Mouse (Mus musculus) MEL (cell line): ENCODE measurements around the gene Sp9. TPM values are rescaled to one million over a fixed set of nuclear protein-coding genes. Genes with fewer than 3 reads are reported as not detected.

Experiments used
- DNase-seq: peaks from one replicate; pipeline ENCODE4 v3.0.0; 2011; ENCODE audit warnings: low read depth, low spot score
- H3K27ac ChIP-seq: 2 replicates; pipeline ENCODE4 v1.5.1; 2012; ENCODE audit warnings: low read depth, mild to moderate bottlenecking, control low read depth, low read length, moderate library complexity; ENCODE audit not compliant: control insufficient read depth
- H3K27me3 ChIP-seq, 2 experiments: fragments of 150-350 bp in 1 of 2; sonication (generic) in 1 of 2; 2 replicates each; pipeline ENCODE4 v1.6.1; 2012; ENCODE audit warnings: low read length in 2 of 2, mild to moderate bottlenecking in 2 of 2, improper control_type of control experiment in 1 of 2, moderate library complexity in 1 of 2; ENCODE audit not compliant: insufficient read depth in 2 of 2, control insufficient read depth in 1 of 2
- H3K36me3 ChIP-seq, 2 experiments: 2 replicates each; pipeline ENCODE4 v1.6.1; 2012 to 2014; ENCODE audit warnings: low read length in 2 of 2, improper control_type of control experiment in 1 of 2, inconsistent platforms in 1 of 2, mild to moderate bottlenecking in 1 of 2; ENCODE audit not compliant: insufficient read depth in 2 of 2, control insufficient read depth in 1 of 2
- H3K4me1 ChIP-seq, 2 experiments: fragments of 150-350 bp in 1 of 2; sonication (generic) in 1 of 2; 2 replicates each; pipeline ENCODE4 v1.6.1; 2012; ENCODE audit warnings: low read length in 2 of 2, improper control_type of control experiment in 1 of 2, mild to moderate bottlenecking in 1 of 2; ENCODE audit not compliant: insufficient read depth in 2 of 2, control insufficient read depth in 1 of 2
- H3K4me3 ChIP-seq, 2 experiments: fragments of 150-350 bp in 1 of 2; sonication (generic) in 1 of 2; 2 replicates each; pipeline ENCODE4 v1.5.1; 2012; ENCODE audit warnings: low read depth in 2 of 2, low read length in 2 of 2, mild to moderate bottlenecking in 2 of 2, moderate library complexity in 2 of 2, control low read depth in 1 of 2, improper control_type of control experiment in 1 of 2; ENCODE audit not compliant: control insufficient read depth in 1 of 2, insufficient read depth in 1 of 2
- H3K79me2 ChIP-seq: 2 replicates; pipeline ENCODE4 v1.6.1; 2012; ENCODE audit warnings: mild to moderate bottlenecking, low read length, moderate library complexity; ENCODE audit not compliant: control insufficient read depth, poor library complexity, insufficient read depth
- H3K9ac ChIP-seq: 2 replicates; pipeline ENCODE4 v1.6.1; 2012; ENCODE audit warnings: low read depth, mild to moderate bottlenecking, control low read depth, low read length, moderate library complexity; ENCODE audit not compliant: control insufficient read depth, poor library complexity, severe bottlenecking
- H3K9me3 ChIP-seq: fragments of 150-350 bp; sonication (generic); replicated peaks from 2 replicates; pipeline ENCODE4 v1.6.1; 2012; ENCODE audit warnings: mild to moderate bottlenecking, low read length, improper control_type of control experiment, moderate library complexity; ENCODE audit not compliant: insufficient read depth
- CTCF ChIP-seq, 3 experiments: IDR thresholded peaks in 2 of 3; conservative IDR thresholded peaks in 1 of 3; 2 replicates each; pipeline ENCODE4 v1.5.1; 2011 to 2012; ENCODE audit warnings: low read length in 3 of 3, low read depth in 2 of 3, mild to moderate bottlenecking in 2 of 3, improper control_type of control experiment in 1 of 3, inconsistent platforms in 1 of 3, mixed read lengths in 1 of 3, moderate library complexity in 1 of 3; ENCODE audit not compliant: control insufficient read depth in 1 of 3, insufficient read depth in 1 of 3, poor library complexity in 1 of 3, severe bottlenecking in 1 of 3
- ELF1 ChIP-seq: IDR thresholded peaks from 2 replicates; pipeline ENCODE4 v1.6.1; 2014; ENCODE audit warnings: low read depth, mild to moderate bottlenecking, inconsistent platforms, low read length, improper control_type of control experiment, moderate library complexity
- ETS1 ChIP-seq: IDR thresholded peaks from 2 replicates; pipeline ENCODE4 v1.6.1; 2012; ENCODE audit warnings: low read depth, mild to moderate bottlenecking, inconsistent platforms, low read length, improper control_type of control experiment, moderate library complexity
- JUND ChIP-seq: IDR thresholded peaks from 2 replicates; pipeline ENCODE4 v1.6.1; 2011; ENCODE audit warnings: low read depth, mild to moderate bottlenecking, improper control_type of control experiment, low read length
- KAT2A ChIP-seq: conservative IDR thresholded peaks from 2 replicates; pipeline ENCODE4 v1.6.1; 2012; ENCODE audit warnings: low read depth, low read length, improper control_type of control experiment, inconsistent platforms
- MAX ChIP-seq: IDR thresholded peaks from 2 replicates; pipeline ENCODE4 v1.6.1; 2011; ENCODE audit warnings: low read length, improper control_type of control experiment
- MXI1 ChIP-seq: IDR thresholded peaks from 2 replicates; pipeline ENCODE4 v1.6.1; 2011; ENCODE audit warnings: mild to moderate bottlenecking, low read depth, low read length, improper control_type of control experiment
- MYB ChIP-seq: IDR thresholded peaks from 2 replicates; pipeline ENCODE4 v1.6.1; 2011; ENCODE audit warnings: mild to moderate bottlenecking, low read depth, low read length, improper control_type of control experiment
- MYC ChIP-seq: IDR thresholded peaks from 2 replicates; pipeline ENCODE4 v1.6.1; 2011; ENCODE audit warnings: low read depth, mild to moderate bottlenecking, low read length, improper control_type of control experiment, moderate library complexity
- NELFE ChIP-seq: IDR thresholded peaks from 2 replicates; pipeline ENCODE4 v1.6.1; 2011; ENCODE audit warnings: low read depth, low read length, improper control_type of control experiment
- NRF1 ChIP-seq: IDR thresholded peaks from 2 replicates; pipeline ENCODE4 v1.6.1; 2014; ENCODE audit warnings: low read depth, mild to moderate bottlenecking, inconsistent platforms, low read length, improper control_type of control experiment, moderate library complexity; ENCODE audit not compliant: poor library complexity, insufficient read depth, severe bottlenecking
- POLR2AphosphoS5 ChIP-seq: IDR thresholded peaks from 2 replicates; pipeline ENCODE4 v1.6.1; 2012; ENCODE audit warnings: low read depth, borderline replicate concordance, mild to moderate bottlenecking, inconsistent platforms, low read length, moderate library complexity, mixed read lengths
- RAD21 ChIP-seq: IDR thresholded peaks from 2 replicates; pipeline ENCODE4 v1.6.1; 2011; ENCODE audit warnings: mild to moderate bottlenecking, low read depth, low read length, improper control_type of control experiment
- SIN3A ChIP-seq: IDR thresholded peaks from 2 replicates; pipeline ENCODE4 v1.6.1; 2012; ENCODE audit warnings: low read length, improper control_type of control experiment, inconsistent platforms
- TAL1 ChIP-seq: IDR thresholded peaks from 2 replicates; pipeline ENCODE4 v1.6.1; 2012; ENCODE audit warnings: mild to moderate bottlenecking, inconsistent platforms, low read length, moderate library complexity, mixed read lengths
- TCF12 ChIP-seq: IDR thresholded peaks from 2 replicates; pipeline ENCODE4 v1.6.1; 2014; ENCODE audit warnings: low read depth, mild to moderate bottlenecking, inconsistent platforms, low read length, improper control_type of control experiment, moderate library complexity
- ZC3H11A ChIP-seq: IDR thresholded peaks from 2 replicates; pipeline ENCODE4 v1.6.1; 2012; ENCODE audit warnings: low read depth, mild to moderate bottlenecking, inconsistent platforms, low read length, improper control_type of control experiment
- ZNF384 ChIP-seq: IDR thresholded peaks from 2 replicates; pipeline ENCODE4 v1.6.1; 2012; ENCODE audit warnings: low read depth, mild to moderate bottlenecking, inconsistent platforms, low read length, improper control_type of control experiment
- polyA plus RNA-seq, 2 experiments: library from polyadenylated mRNA; stranded (reverse) in 1 of 2; unstranded in 1 of 2; fragments of >175 nt in 1 of 2; fragments of >200 nt in 1 of 2; gene quantifications; 2 replicates each; pipeline versions ENCODE4 v1.2.1 to v1.2.4; 2012; ENCODE audit warnings: low replicate concordance in 2 of 2, low read depth in 1 of 2; ENCODE audit not compliant: insufficient read length in 2 of 2, insufficient read depth in 1 of 2, missing spikeins in 1 of 2
- total RNA-seq: library from RNA; depleted of rRNA; stranded (reverse); fragments of 300-350 nt; gene quantifications from 2 replicates; pipeline ENCODE4 v1.2.3, GENCODE M21; 2012

The Sp9 gene
- total and polyA plus RNA-seq, 3 experiments = 0.03 to 0.39 TPM; not detected in 1

- peak overlapping the region; percentile 57 for H3K9ac ChIP-seq
- H3K9me3 ChIP-seq = no peaks in the 10 kb centered on the region
- H3K4me3 ChIP-seq = peak overlapping the region; percentile 54 to 63
- no peak for DNase-seq
- no peaks in the 10 kb centered on the region for H3K4me1 ChIP-seq
- H3K36me3 ChIP-seq = 0 out of 4 replicates have a peak, but pooled peaks cover 0 to 2% of the 10 kb centered on the region in 2 experiments
- no peaks in the 10 kb centered on the region for H3K79me2 ChIP-seq
- H3K27me3 ChIP-seq = no peaks in the 10 kb centered on the region
- H3K27ac ChIP-seq = no peak overlapping the region; the same call in 1 of the 2 replicates
- TF ChIP-seq TAL1 (no peak), MAX (no peak), POLR2AphosphoS5 (no peak), MYB (no peak), MXI1 (no peak), SIN3A (no peak), NELFE (no peak), ELF1 (no peak), JUND (no peak), ZNF384 (no peak), MYC (no peak), TCF12 (no peak), KAT2A (no peak), CTCF (IDR thresholded peaks at IDR 0.05 in 2 of 3, conservative IDR thresholded peaks at IDR 0.05 in 1 of 3; ENCODE audit: control insufficient read depth in 1 of 3, insufficient read depth in 1 of 3, low read depth in 2 of 3, low read length in 3 of 3, poor library complexity in 1 of 3, severe bottlenecking in 1 of 3) (no peak)
Measured at GRCm38 (mm10) chr2:73278869-73279268, 7.1 kb downstream of the Sp9 start.

GRCm38 (mm10) chr2:73279271-73280038 is 7.7 kb downstream of the Sp9 start:
- Histone ChIP-seq H3K4me1 (no peaks in the 10 kb centered on the region), H3K9me3 (no peaks in the 10 kb centered on the region), H3K27me3 (no peaks in the 10 kb centered on the region), H3K9ac (peak overlapping the region; percentile 57; the same call in 1 of the 2 replicates), H3K79me2 (no peaks in the 10 kb centered on the region), H3K27ac (no peak overlapping the region), H3K36me3 (0 out of 4 replicates have a peak, but pooled peaks cover 0 to 2% of the 10 kb centered on the region in 2 experiments), H3K4me3 (peak overlapping the region; percentile 54 to 63)
- peak; percentile 14 for DNase-seq
- TF ChIP-seq RAD21 (no peak), NRF1 (no peak), ZC3H11A (no peak), MYC (no peak), ELF1 (no peak), ETS1 (no peak)
